Mouse (Mus musculus): ENCODE data around the gene Hist1h3f. TPM values are rescaled to one million over a fixed set of nuclear protein-coding genes. Genes with fewer than 3 reads are reported as not detected.
"Not testable (repeated sequence)": the region's sequence is repeated elsewhere in the genome, so short reads cannot be mapped to it uniquely, and the experiment has no call there.

Hist1h3f gene
- total and polyA plus RNA-seq, 2 experiments from 2014 or later = 0.16 to 466 TPM

DNA sequence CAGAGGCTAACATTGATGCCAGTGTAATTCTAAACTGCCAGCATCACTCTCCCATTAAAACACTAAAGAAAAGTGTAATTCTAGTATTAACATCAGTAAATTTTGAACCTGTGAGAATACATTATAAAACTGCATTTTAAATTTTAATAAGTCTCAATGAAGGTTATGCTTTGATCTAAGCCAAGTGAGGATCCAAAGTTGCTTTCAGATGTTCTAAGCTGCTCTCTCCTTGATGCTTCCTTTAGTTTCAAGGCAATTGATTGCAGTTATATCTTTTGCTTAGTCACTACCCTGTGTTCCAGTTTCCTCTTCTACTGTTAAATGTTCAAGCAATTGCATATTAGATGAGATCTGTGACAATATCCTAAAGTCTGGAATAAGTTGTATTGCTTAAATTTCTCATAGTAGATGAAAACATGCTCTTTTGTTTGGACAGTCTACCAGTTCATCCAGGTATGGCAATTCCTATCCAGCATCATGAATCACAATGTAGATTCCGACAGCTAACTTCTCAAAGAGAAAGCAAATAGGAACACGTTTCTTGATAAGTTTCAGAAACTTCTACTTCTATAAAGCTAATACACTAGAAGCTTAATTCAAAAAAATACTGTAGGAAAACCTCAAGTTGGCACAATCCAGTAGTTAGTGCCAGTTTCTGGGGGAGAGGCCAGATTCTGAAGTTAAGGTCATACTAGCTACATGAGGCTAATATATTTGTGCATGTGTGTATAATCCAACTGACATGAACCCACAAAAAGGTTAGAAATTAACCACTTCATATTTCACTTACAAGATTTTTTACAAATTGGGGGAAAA lies 28.6 kb downstream of the Hist1h3f start:
- H3K36me3 ChIP-seq (ENCODE audit: insufficient read depth, low read length) = no peaks in the 10 kb centered on the region
- no peaks in the 10 kb centered on the region for H3K9me3 ChIP-seq (ENCODE audit: low read length)
- H3K27me3 ChIP-seq (ENCODE audit: insufficient read depth, low read length) = no peaks in the 10 kb centered on the region
- peak overlapping the region; percentile 59 for H3K4me2 ChIP-seq (ENCODE audit: low read depth, low read length)
- H3K4me1 ChIP-seq (ENCODE audit: insufficient read depth, low read length) = peaks cover 7% of the 10 kb centered on the region; the same call in 1 of the 2 replicates
- TF ChIP-seq CTCF (IDR thresholded peaks at IDR 0.05; ENCODE audit: low read depth) = no peak
- peak overlapping the region; percentile 51 for H3K9ac ChIP-seq (replicated peaks; ENCODE audit: low read length)
- peak overlapping the region; percentile 95 for H3K27ac ChIP-seq
- ATAC-seq = no peak
- 44% methylated on average over 2 of the region's 2 CpGs for WGBS
- DNase-seq (ENCODE audit: low spot score) = no peak
- H3K4me3 ChIP-seq (ENCODE audit: low read length) = peak overlapping the region; percentile 39

DNA sequence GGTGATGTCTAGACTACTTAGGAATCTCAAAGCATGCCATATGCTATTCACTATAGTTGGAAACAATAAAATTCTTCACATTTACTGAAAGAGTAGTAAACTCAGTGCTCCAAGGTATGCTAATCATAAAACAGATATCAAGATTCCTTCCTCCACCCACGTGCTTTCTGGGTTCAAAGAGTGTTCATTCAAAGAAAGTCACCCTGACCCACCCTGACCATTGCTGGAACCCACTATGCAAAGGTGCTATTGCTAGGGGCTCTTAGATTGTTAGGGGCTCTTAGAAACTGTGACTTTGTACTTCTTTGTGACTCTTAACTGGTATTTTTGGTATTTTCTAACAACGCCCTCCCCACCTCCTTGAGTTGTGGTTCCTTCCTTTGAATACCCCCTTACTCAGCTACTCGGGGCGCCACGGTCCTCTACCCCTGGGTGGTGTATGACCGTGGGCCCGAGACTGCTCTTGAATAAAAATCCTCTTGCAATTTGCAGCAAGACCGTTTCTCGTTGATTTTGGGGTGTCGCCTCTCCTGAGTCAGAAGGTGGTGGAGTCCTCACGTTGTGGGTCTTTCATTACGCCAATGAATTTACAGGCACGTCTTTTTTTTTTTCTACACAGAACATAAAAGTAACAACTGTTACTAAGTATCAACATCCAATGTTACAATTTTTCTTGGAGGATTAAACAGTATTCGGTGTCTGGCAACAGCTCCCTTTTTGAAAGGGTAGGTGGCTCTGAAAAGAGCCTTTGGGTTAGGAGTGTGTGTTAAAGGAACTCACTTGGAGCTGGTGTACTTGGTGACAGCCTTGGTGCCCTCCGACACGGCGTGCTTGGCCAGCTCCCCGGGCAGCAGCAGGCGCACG lies 29.4 kb downstream of the Hist1h3f start:
- H3K27me3 ChIP-seq (ENCODE audit: insufficient read depth, low read length); H3K36me3 ChIP-seq (ENCODE audit: insufficient read depth, low read length); H3K9ac ChIP-seq (replicated peaks; ENCODE audit: low read length); H3K4me1 ChIP-seq (ENCODE audit: insufficient read depth, low read length); DNase-seq (ENCODE audit: low spot score); ATAC-seq; H3K9me3 ChIP-seq (ENCODE audit: low read length): not testable (repeated sequence)
- Histone ChIP-seq H3K4me2 (ENCODE audit: low read depth, low read length) (peak overlapping the region; percentile 59), H3K4me3 (ENCODE audit: low read length) (peak overlapping the region; percentile 39), H3K27ac (peak overlapping the region; percentile 81)
- 9% methylated on average over 17 of the region's 20 CpGs for WGBS

DNA sequence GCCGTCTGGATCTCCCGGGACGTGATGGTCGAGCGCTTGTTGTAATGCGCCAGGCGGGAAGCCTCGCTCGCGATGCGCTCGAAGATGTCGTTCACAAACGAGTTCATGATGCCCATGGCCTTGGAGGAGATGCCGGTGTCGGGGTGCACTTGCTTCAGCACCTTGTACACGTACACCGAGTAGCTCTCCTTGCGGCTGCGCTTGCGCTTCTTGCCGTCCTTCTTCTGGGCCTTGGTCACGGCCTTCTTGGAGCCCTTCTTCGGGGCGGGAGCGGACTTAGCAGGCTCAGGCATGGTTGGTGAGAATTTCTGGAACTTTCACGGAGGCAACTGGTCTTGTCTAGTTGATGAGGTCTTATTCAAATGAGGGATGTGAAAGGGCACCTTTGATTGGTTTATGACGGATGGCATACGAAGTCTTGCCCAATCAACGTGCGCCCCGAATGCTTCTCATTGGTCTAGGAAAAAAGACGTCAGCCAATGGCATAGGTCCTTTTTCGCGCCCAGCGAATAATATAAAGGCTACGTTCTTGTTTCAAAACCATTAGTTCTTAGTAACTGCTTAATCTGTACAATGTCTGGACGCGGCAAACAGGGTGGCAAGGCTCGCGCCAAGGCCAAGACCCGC lies 30.2 kb downstream of the Hist1h3f start, which contains the start of the genes Hist1h2bf and Hist1h2ad:
TSS of gene Hist1h2bf (minus strand) at position 299 of the 627 bp plus-strand sequence.
TSS of gene Hist1h2ad (plus strand) at position 484 of the 627 bp plus-strand sequence.
- H3K4me1 ChIP-seq (ENCODE audit: insufficient read depth, low read length); H3K9ac ChIP-seq (replicated peaks; ENCODE audit: low read length); H3K9me3 ChIP-seq (ENCODE audit: low read length); H3K36me3 ChIP-seq (ENCODE audit: insufficient read depth, low read length); H3K27me3 ChIP-seq (ENCODE audit: insufficient read depth, low read length): not testable (repeated sequence)
- Histone ChIP-seq H3K27ac (peak within 1 kb of the TSS; percentile 81), H3K4me2 (ENCODE audit: low read depth, low read length) (peak within 1 kb of the TSS; percentile 59), H3K4me3 (ENCODE audit: low read length) (peak within 1 kb of the TSS; percentile 32)
- ATAC-seq (peak; percentile 95), DNase-seq (ENCODE audit: low spot score) (peak; percentile 99)
- WGBS = under 1% methylated on average over 30 of the region's 42 CpGs

DNA sequence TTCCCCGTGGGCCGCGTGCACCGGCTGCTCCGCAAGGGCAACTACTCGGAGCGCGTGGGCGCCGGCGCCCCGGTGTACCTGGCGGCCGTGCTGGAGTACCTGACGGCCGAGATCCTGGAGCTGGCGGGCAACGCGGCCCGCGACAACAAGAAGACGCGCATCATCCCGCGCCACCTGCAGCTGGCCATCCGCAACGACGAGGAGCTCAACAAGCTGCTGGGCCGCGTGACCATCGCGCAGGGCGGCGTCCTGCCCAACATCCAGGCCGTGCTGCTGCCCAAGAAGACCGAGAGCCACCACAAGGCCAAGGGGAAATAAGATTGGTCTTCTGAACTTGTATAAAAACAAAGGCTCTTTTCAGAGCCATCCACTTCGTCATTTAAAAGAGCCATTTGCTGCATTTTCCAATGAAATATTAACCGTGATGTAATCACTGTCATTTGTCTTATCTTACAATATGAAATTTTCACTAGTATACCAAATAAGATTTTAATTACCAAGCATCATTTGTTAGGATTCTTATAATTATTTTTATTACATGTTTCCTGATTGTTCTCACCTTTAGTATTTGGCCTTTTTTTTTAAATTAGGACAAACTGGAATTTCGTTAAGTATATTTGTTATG lies 30.8 kb downstream of the Hist1h3f start:
- H3K4me1 ChIP-seq (ENCODE audit: insufficient read depth, low read length); H3K9ac ChIP-seq (replicated peaks; ENCODE audit: low read length); H3K27me3 ChIP-seq (ENCODE audit: insufficient read depth, low read length); H3K9me3 ChIP-seq (ENCODE audit: low read length); DNase-seq (ENCODE audit: low spot score); H3K36me3 ChIP-seq (ENCODE audit: insufficient read depth, low read length): not testable (repeated sequence)
- Histone ChIP-seq H3K27ac (peak overlapping the region; percentile 81), H3K4me2 (ENCODE audit: low read depth, low read length) (peak overlapping the region; percentile 59), H3K4me3 (ENCODE audit: low read length) (peak overlapping the region; percentile 32)
- WGBS = under 1% methylated on average over 5 of the region's 39 CpGs
- peak; percentile 18 for ATAC-seq

DNA sequence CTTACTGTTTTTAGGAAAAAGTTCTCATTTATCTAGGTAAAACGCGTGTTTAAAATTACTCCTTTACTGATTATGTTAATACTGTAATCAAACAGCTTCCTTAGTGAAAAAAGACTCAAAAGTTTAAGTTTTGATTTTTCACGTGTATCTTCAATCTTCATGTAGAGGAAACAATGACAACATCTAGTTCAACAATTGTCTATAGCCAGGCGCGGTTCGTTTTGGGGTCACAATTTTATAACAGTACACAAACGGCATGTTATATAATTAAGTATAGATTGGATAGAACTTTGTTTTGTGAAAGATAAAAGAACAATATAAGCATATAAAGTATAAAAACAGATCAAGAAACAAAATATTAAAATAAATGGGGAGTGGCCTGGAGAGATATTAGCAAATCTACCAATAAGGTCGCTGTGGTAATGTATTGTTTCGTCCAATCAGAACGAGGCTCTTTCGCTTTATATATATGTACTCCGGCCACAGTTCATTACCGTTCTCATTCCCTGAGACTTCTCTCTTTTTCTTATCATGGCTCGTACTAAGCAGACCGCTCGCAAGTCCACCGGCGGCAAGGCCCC lies 31.5 kb downstream of the Hist1h3f start, which contains the start of gene Hist1h3d:
TSS of gene Hist1h3d (plus strand) at position 493 of the 581 bp plus-strand sequence.
- no peaks in the 10 kb centered on the region for H3K27me3 ChIP-seq (ENCODE audit: insufficient read depth, low read length)
- no peak for TF ChIP-seq CTCF (IDR thresholded peaks at IDR 0.05; ENCODE audit: low read depth)
- WGBS = under 1% methylated on average over 18 of the region's 18 CpGs
- H3K9ac ChIP-seq (replicated peaks; ENCODE audit: low read length) = peak within 1 kb of the TSS; percentile 42; the same call in 1 of the 2 replicates
- DNase-seq (ENCODE audit: low spot score) (peak; percentile 88), ATAC-seq (peak; percentile 69)
- peaks cover 3% of the 10 kb centered on the region; the same call in 1 of the 2 replicates for H3K4me1 ChIP-seq (ENCODE audit: insufficient read depth, low read length)
- peak within 1 kb of the TSS; percentile 52 for H3K4me2 ChIP-seq (ENCODE audit: low read depth, low read length)
- no peaks in the 10 kb centered on the region for H3K36me3 ChIP-seq (ENCODE audit: insufficient read depth, low read length)
- peak within 1 kb of the TSS; percentile 70 for H3K27ac ChIP-seq
- peak within 1 kb of the TSS; percentile 32 for H3K4me3 ChIP-seq (ENCODE audit: low read length)
- H3K9me3 ChIP-seq (ENCODE audit: low read length) = no peaks in the 10 kb centered on the region

DNA sequence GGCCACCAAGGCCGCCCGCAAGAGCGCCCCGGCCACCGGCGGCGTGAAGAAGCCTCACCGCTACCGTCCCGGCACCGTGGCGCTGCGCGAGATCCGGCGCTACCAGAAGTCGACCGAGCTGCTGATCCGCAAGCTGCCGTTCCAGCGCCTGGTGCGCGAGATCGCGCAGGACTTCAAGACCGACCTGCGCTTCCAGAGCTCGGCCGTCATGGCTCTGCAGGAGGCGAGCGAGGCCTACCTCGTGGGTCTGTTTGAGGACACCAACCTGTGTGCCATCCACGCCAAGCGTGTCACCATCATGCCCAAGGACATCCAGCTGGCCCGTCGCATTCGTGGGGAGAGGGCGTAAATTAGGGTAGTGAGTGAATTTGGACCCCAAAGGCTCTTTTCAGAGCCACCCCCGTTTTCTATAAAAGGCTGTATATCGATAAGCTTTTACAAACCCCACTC lies 32.0 kb downstream of the Hist1h3f start:
- WGBS = 0% methylated on average over 13 of the region's 40 CpGs
- not testable (repeated sequence) for H3K4me1 ChIP-seq (ENCODE audit: insufficient read depth, low read length); H3K27me3 ChIP-seq (ENCODE audit: insufficient read depth, low read length); H3K9me3 ChIP-seq (ENCODE audit: low read length); DNase-seq (ENCODE audit: low spot score); ATAC-seq; H3K36me3 ChIP-seq (ENCODE audit: insufficient read depth, low read length)
- peak overlapping the region; percentile 70 for H3K27ac ChIP-seq
- peak overlapping the region; percentile 32 for H3K4me3 ChIP-seq (ENCODE audit: low read length)
- peak overlapping the region; percentile 42; the same call in 1 of the 2 replicates for H3K9ac ChIP-seq (replicated peaks; ENCODE audit: low read length)
- peak overlapping the region; percentile 52 for H3K4me2 ChIP-seq (ENCODE audit: low read depth, low read length)
